Mouse (Mus musculus): Measurements from ENCODE around the gene Wnt2b.

Gene Wnt2b

DNA sequence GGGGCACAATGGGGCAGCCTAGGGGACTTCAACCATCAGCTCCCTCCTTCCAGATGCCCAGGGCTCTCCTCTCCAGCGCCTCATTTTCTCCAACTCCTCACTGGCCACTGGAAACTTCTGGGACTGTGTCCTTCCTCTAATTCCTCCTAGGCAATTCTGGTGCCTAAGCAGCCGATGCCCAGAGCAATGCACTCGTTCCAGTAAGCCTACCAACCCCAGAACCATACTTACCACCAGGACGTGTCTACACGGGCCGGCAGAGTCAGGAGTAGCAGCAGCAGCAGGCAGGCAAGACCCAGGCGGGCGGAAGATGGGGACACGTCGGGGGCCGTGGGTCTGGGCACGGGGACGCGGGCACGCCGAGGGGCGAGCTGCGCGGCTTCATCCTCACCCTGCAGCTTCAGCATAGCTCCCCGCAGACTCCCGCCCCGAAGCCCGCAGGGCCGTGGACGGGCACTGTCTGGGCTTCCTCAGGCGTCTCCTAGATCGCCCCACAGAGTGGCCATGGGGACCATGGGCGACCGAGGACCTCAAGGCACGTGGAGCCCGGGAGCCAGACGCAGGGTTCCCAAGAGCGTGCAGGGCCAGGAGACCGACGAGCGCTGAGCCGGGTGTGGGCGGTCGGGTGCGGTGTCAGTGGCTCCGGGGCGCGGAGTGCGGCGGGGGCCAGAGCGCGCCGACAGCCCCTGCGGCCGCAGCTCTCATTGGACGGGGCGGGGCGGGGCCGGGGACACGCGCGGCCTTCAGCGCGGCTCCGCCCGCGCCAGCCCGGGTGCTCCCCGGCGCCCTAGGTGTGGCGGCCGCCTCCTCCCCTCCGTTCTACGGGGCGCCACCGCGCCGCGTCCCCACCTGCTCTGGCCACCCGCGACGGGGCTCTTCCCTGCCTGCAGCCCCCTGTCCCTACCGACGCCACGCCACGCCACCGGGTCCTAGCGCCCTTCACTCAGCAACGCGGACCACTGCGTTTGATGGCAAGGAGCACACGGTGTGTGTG is at the start of gene Wnt2b:
TSS of gene Wnt2b (minus strand) at position 856 of the 994 bp plus-strand sequence.
- DNase-seq (ENCODE audit: low spot score) = no peak

DNA sequence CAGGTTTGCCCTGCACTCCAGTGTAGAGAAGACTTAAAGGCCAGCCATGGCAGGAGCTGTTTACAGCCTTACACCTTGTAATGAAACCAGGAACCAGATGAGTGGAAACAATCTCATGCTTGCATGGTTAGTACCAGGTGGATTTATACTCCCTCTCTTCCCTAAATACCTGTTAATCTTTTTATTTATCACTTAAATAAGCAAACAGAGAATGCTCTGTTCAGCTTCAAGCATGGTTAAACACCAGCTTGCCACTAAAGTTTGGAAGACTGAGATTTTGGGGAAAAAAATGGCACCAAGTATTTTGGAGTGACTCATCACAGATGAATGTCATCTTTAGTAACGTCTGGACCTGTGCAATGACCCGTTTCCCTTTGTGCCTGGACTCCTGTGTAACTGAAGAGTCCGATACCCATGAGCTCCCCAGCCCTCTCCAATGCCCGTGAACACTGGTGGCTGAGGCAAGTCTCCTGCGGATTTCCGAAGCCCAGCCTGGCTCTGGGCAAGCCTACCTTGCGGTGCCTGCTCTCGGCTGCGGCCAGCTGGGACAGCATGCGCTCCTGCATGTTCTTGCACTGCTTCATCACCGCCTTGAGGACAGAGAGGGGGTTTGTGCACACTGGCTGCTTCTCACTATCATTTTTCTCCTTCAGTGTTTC is 49.1 kb upstream of the Wnt2b start:
- DNase-seq (ENCODE audit: low spot score) = no peak

DNA sequence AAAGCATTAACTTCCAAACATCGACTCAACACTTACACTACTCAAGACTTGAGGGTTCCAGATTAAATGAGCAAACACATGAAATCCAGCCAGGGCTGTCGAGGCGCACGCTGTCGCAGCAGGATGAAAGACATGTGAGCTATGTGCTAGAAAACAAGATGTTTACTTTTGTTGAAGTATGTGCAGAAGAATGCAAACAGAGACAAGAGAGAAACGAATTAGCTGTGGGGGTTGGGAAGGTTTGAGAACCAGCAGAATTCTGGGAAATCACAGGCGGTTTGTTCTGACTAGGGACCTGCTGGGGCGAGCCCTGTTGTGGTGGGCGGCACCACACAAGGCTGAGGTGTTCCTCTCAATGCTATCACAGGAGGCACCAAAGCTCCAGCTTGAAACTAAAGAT is 46.3 kb upstream of the Wnt2b start:
- peak; percentile 83 for DNase-seq (ENCODE audit: low spot score)

DNA sequence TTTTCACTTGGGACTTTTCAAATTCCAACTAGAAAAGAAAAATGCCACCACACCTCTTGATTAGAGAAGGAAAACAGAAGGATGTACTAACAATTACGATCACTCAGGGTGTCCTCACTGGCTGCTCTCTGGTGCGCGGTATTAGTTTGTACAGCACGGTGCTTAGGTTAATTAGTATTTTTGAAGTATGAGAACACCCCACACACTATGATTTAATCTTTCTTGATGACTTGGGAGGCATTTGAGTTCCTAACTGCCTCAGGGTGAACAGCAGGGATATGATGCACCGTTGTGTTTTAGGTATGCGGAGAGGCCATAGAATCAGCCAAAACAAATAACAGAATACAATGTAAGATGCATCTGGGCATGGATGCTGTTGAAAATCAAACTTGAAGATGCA is 44.4 kb upstream of the Wnt2b start:
- DNase-seq (ENCODE audit: low spot score) = no peak

DNA sequence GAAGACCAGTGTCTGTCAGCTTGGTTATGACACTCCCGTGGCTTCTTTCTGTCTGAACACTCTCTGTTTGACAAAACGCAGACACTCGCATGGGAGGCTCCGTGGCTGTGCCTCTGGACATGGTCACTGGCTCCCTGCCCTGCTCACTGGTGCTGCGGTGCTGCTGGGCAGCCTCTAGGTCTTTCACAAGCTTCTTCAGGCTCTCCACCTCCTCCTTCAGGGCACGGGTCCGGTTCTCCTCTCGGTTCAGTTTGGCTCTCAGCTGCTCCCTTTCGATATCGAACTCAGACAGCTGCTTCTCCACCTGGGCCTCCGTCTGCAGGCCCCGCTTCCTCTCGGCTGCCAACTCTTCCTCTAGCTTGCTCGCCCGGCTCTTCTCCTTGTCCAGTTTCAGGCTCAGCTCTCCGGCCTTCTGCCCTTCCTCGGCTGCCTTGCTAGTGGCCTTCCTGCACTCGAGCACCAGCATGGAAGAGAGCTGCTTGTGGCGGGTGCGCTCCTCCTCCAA is 43.9 kb upstream of the Wnt2b start:
- no peak for DNase-seq (ENCODE audit: low spot score)

DNA sequence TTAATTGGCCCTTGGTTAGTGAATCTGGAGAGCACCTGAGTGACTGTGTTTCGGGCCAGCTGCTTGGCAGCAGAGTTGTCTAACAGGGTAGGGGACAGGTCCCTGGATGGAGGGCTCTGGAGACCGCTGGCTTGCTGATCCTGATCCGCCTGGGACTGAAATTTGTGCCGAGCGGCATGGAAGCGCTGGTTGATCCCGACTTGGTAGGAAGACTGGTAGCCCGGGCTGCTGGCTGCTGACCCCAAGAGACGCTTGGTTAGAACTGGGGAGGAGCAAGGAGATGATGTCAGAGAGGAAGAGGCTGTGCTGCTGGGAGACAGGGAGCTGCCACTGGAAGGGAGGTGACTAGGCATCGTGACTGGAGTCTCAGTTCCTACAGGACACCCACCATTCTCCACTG is 43.3 kb upstream of the Wnt2b start:
- no peak for DNase-seq (ENCODE audit: low spot score)

DNA sequence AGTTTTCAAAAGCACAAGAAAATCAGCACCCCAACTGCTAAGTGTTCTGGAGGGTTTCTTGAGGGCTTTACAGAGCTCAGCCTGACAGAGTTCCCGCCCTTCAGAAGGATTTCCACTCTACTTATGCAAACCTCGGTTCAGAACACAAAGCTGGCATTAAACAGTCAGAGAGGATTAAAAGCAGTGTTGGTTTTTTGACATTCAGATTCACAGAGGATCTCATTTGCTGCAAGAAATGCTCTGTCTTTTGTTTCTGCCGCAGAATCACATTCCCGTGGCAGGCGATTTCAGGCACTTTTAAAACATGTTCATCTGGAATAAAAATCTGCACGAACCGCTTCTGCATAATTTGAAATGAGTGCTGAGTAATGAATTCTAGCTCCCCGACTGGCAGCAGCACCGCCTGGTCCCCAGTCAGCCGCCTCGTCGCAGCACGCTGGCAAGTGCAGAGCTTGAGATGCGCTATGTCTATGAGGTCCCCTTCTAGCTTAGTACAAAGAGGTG is 42.3 kb upstream of the Wnt2b start:
- DNase-seq (ENCODE audit: low spot score) = peak; percentile 70

DNA sequence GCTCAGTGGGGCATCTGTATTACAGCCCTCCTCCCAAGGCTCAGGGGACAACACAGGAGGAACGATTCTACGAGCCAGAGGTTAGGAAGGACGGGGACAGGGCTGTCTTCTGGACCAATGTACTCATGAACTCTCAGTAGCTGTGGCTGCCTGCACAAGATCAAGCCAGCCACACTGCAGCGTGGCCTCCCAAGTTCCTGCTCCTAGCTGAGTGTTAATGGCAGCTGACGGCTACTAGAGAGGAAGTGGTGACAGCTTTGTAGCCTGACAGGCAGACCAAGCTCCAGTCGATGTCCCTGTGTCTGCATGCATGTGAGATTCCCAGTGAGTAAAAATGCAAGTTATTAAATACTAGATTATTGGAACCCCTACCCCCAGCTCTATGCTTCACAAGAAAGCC is 39.7 kb upstream of the Wnt2b start:
- no peak for DNase-seq (ENCODE audit: low spot score)

DNA sequence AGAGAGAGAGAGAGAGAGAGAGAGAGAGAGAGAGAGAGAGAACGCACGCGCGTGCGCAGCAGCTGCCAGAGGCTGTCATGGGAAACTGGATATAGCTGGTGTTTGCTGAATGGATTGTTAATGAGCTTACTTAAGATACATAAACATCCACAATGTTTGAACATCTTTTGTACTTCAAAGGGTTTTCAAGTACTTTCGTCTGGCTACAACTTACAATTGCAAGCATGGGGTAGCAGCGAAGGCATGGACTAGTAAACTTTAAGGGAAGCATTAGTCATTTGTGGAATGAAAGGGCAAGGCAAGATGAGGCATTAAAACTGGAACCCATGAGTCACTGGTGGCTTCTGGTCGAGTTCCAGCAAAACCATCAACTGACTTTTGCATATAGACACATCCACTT is 38.8 kb upstream of the Wnt2b start:
- DNase-seq (ENCODE audit: low spot score) = no peak

DNA sequence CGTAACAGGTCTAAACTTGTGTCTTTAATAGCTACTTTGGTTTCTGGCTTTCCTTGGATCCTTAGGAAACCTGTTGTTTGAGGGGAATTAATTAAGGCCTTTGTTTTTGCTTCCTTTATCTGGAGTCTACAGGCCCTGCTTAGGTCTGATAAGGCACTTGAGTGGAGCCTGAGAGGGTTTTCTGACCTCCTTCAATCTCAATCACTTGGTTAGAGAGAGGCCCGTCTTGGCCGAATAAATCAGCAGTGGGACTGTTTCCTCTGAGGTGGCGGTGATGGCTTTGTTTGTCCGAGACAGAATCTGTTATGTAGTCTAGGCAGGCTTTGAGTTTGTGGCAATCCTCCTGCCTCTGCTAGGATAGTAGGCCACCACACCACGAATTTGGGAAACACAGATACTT is 35.8 kb upstream of the Wnt2b start:
- no peak for DNase-seq (ENCODE audit: low spot score)

DNA sequence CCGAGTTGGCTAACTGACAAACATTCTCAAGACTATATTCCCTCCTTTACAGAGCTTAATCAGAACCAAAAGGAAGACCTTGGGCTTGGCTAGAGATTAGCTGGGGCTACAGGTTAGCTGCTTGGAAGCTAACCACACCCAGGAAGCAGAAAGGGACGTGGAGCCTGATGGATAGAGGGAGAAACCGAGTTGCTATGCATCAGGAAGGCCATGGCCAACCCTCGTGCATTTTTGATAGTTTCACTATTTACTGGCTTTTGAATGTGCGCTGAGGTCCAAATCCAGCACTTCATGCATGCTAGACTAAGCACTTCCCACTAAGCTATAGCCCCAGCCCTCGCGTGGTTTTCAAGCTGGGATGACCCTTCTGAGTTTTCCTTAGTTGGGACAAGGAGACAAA is 34.0 kb upstream of the Wnt2b start:
- DNase-seq (ENCODE audit: low spot score) = no peak

DNA sequence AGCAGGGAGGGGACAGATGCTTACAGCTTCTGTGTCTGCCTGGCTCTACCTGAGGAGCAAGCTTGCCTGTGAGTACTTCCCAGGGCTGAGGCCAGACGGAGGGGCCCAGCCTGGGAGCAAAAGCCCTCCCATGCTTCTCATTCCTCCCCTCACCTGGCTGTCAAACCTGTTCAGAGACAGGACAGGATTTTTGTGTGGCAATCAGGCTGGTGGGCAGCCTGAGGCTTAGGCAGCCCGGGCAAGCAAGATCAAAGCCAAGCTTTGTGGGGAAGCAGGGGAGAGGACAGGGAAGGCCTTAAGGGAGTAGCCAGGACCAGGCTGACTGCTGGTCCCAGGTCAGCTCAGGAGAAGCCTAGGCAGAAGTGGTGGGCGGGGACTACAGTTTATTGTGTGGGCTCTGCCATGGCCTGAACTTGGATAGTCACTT is 32.7 kb upstream of the Wnt2b start:
- DNase-seq (ENCODE audit: low spot score) = no peak

DNA sequence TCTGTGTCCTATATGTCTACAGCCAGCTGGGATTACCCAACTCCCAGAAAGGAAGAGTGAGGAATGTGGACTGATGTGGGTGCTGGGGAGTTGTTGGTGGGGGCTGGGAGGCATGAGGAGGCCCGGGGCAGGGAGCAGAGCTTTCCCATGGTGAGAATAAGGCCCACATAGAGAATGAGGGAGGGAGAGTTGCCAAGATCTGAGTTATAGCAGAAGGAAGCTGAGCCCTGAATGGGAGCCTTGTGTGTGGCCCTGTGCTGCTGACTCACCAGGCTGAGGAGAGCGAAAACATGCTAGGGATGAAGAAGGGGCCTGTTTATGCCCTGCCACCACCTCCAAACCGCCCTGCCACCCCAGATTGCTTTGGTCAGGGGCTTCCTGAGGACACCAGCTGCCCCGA is 32.1 kb upstream of the Wnt2b start:
- no peak for DNase-seq (ENCODE audit: low spot score)

DNA sequence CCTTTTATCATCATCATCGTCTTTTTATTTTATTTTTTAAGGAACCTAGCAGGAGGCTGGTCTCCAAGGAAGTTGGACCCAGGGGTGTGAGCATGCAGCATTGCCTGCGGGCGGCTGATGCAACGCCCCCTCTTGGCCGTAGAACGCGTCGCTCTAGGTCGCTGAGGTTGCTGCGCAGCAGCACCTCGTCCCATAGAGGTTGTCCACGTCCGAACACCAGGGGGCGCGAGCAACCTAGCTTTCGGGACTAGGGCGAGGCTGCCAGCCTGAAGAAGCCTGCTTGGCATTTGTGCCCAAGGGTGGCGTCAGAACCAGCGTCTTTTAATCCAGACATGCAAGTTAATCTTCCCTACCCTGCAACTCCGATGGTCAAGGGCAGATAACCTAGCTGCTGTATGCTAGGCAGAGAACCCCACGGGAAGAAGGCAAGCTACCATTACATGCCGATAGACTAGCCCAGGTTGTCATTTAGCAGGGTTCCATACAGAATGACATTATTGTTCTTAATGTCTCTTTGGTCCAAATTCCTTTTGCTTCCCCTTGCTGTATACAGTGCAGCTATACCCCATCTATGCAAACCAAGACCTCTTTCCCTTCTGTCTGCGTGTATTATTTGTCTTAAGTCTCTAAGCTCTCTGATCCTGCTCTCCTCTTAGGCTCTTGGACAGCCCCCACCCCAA is 31.1 kb upstream of the Wnt2b start:
- DNase-seq (ENCODE audit: low spot score) = peak; percentile 94

DNA sequence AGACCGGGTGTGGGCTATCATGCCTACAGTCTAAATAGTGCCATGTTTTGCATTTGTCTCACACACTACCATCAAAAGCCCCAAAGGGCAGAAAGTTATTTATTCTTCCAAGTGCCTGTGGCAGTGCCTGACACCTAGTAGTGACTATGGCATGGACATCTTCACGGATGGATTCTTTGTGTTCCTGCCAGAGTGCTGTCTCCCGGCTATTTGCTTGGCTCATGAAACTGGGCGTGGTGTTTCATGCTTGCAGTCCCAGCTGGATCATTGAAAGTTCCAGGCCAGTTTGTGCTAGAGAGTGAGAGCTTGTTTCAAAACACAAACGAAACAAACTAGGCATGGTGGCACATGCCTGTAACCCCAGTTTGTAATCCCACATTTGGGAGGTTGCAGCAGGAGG is 30.0 kb upstream of the Wnt2b start:
- peak; percentile 63 for DNase-seq (ENCODE audit: low spot score)

DNA sequence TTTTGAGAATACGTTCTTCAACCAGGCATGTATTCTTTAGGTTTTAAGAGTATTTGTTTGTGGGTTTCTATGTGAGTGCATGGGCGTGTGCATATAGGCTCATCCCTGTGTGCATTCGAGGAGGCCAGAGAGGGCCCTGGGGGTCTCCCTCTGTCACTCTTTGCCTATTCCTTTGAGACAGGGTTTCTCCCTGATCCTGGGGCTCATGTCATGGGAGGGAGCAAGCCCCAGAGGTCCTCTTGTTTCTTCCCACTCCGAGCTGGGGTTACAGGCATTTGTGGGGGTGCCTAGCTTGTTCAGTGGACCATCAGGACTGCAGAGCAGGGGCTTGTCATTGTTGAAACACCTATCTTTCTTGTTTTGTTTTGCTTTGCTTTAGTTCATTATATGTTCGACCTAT is 26.2 kb upstream of the Wnt2b start:
- no peak for DNase-seq (ENCODE audit: low spot score)

DNA sequence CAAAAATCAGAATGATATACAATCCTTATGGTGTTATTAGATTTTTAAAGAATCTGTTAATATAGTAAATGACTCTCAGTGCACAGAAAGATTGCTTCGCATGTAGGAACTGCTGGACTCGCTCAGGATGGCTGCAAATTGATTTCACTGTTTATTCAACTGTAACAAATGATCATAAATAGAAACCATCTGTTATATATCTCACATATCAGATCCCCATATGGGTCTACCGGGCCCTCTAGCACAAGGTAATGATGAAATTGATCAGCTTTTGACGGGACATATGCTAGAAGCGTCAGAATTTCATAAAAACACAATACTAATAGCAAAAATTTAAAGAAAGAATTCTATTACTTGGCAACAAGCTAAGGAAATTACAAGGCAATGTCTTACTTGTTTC is 18.0 kb upstream of the Wnt2b start:
- DNase-seq (ENCODE audit: low spot score) = no peak

DNA sequence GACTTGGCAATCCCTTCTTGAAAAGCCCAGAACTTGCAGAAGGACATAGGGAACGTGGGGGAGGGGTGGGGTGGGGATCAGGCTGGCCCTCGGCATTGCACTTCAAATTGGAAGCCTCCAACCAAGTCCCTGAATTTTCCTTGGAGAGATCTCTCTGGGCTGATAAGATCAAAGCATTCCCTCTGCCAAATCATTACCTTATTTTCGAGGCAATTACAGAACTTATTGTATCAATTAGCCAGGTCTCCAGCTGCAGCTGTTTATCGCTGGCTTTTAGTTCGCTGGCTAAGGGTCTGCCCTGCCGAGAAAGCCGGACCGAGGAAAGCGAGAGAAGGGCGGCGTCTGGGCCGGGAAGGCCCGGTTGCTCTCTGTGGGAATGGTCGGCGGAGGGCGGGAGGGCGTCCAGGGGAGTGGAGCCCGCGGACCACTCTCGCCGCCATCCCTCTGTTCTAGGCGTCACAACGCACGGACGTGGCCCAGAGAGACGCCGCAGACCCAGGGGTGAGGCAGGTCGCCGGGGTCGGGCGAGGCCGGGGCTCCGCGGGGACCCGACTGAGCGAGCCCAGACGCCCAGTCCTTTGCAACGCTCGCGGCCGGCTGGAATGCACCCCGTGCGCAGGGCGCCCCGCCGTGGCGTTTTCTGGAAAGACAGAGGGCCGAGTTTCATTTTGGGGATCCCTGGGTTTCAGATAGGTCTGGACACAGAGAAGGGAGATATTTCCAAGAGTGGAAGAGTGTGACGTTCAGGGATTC is 6.0 kb upstream of the Wnt2b start:
- peak; percentile 91 for DNase-seq (ENCODE audit: low spot score)

DNA sequence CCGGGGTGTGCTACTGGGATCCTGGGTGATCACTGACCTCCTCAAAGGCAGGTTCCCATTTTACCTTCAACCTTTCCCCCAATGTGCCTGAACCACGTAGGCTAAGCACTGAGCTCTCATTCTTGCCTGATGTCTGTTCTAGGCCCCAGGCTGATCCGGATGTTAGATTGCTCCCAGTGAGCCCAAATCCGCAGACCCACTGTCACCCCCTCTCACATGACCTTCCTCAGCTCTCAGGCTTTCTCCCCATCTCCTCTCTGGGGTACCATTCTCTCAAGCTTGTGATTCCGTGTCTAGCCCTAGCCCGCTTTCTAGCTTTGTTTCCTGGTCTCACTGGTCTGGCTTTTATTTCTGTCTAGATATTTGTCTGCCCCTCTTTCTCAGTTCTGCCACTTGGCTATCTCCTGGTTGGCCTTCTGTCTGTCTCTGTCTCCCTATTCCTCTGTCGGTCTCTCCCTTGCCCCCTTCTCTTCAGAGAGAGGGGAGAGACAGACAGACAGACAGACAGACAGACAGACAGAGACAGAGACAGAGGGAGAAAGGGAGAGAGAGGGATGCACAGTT is 4.4 kb upstream of the Wnt2b start:
- no peak for DNase-seq (ENCODE audit: low spot score)

DNA sequence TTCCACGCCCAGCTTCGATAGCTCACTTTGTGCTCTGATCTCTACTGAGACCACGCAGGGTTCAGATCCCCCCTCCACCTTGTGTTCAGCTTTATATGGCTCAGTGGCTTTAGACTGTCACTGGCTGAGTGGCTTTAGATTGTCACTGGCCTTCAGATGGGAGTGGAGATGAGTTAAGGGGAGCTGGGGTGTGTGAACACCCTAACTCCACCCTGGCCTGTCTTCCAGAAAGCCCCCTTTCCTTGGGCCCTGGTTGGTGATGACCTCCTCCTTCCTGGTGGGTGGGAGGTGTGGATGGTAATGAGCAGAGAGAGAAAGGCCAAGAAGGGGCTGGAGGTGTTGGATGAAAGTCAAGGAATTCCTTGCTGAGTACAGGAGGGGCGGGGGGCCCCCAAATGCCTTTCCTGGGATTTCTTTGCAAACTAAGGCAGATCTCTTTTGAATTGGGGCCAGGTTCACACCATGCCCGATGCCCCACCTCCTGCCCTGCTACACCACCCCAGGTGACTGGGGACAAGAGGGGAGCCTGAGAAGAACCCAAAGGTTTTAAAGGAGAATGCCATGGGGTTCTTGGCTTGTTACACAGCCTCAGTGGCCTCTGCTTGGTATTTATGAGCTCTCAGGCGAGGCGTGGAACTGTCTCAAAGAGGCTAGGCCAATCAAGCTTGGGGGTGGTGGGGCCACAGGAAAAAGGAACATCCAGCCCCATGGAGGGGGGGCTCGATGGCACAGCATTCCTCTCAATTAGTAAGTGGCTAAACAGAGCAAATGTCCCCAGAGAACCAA is 3.5 kb upstream of the Wnt2b start:
- DNase-seq (ENCODE audit: low spot score) = no peak
